Mouse (Mus musculus): Measurements from ENCODE around the gene Gm10447.

The Gm10447 gene

DNA sequence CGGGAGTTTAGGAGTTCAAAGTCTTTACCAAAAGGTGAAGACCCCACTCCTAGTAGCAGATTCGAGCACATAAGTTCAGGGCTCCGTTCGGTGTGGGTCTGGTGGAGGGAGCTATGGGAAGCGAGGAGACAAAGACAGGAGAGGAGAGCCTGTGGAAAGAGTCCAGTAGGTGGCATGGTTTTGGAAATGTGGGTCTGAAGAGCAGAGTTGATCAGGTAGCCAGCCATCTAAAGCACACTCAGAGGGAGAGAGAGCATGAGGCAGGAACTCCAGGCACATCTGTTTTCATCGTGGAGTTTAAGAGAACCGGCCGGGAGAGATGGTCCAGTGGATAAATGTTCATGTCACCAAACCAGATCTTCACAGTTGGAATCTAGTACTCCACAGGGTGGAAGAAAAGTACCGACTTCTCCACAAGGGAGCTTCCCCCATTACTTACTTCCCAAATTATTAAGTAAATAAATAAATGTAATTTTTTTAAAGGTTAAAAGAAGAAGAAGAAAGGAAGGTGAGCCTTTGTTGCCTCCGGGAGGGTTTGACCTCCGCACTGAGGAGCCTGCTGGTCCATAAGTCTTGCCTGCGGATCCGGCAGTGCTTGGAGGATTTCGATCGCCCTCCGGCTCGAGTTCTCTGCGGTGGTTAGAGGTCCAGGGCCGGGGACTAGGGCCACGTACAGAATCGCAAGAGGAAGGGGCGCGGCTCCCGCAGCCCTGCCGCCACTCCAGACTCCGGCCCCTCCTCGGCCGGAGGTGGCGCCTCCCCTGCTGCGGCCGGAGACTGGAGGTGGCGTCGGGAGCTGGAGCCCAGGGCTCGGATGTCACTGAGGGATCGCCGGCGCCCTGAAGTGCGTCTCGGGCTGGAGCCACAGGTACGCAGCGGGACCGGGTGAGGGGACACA is at the start of gene Gm10447, which contains the start of gene Shroom1:
Gene Gm10447 (minus strand): TSS at position 637 of the 898 bp plus-strand sequence.
Gene Shroom1 (plus strand): TSS at position 732 of the 898 bp plus-strand sequence.
- peak; percentile 68 for DNase-seq (ENCODE audit: extremely low spot score)

DNA sequence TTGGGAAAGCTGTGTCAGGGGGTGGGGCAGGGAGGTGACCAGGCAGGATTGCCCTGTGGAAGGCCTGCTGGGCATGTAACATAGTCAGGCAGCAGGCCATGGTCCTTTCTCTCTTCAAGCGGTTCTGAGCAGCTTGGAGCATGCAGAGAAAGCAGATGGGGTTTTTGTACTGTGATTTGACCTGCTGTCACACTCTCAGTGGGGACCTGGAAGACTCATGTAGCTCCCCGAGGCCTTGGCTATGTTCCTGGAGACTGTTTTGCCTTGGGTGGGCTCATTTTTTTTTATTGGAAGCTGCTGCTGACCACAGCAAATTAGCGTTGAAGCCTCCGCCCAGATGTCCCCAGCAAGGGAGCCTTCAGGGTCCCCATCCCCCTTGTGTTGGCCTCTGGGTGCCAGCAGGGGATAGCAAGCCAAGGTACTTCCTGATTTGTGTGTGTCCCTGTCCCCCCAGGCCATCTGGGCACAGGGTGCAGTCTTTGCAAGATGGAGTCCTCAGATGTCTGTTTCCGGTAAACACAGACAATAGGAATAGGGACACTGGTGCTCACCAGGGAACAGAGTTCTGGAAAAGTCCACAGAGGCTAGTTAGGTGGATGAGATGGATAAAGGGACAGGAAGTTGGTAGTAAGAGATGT is 48.2 kb upstream of the Gm10447 start:
- DNase-seq (ENCODE audit: extremely low spot score): no peak

DNA sequence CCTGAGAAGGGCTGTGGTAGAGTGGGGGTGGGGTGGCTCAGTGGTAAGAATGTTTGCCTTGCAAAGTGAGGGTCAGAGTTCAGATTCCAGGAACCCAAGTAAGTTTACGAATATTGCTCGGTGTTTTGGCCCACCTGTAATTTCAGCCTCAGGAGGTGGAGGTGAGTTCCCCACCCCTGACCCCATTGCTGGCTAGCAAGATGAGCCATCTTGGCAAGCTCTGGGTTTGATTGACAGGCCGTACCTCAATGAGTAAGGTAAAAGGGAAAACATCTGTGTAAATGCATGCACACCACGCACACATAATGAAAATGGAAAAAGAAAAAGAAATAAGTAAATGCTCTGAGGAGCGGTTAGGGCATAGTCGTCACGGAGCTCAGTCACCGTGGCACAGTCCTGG is 47.5 kb upstream of the Gm10447 start:
- no peak for DNase-seq (ENCODE audit: extremely low spot score)

DNA sequence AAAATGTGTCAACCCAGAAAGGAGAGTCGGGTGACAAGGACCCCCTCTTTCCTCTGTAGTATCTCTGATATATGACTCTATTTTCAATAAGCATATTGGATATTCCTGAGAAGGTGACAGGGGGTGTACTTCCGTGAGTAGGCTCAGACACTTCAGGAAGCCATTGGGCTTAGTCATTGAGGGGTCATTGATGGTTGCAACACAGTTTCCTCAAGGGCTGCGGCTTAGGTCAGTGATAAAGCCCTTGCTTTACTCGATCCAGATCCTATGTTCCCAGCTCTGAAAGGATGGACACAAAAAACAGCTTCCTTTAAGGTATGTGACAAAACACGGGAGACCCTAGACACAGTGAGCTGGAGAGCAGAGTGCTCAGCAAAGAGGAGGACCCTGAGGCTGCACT is 46.8 kb upstream of the Gm10447 start:
- DNase-seq (ENCODE audit: extremely low spot score): no peak

DNA sequence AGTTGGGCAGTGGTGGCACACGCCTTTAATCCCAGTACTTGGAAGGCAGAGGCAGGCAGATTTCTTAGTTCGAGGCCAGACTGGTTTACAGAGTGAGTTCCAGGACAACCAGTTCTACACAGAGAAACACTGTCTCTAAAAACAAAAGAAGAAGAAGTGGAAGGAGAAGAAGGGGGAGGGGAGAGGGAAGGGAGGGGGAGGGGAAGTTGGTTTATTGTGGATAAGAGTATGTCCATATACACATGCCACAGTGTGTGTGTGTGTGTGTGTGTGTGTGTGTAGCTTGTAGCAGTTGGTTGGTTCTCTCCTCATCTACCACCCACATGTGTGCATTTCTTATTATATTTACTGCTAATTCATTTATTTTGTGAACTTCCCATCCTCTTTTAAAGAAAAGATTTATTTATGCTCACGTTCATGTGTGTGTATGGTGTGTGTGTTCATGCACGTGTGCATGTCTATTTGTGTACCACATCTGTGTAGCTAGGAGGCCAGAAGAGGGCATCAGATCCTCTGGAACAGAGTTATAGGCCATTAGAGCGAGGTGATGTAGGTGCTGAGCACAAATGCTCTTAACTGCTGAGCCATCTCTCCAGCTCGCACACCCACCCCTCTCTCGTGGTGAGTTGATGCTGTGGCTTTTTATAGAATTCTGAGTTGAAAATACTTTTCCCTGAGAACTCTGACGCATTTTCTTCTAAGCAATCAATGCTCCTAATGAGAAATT is 45.3 kb upstream of the Gm10447 start:
- DNase-seq (ENCODE audit: extremely low spot score): no peak

DNA sequence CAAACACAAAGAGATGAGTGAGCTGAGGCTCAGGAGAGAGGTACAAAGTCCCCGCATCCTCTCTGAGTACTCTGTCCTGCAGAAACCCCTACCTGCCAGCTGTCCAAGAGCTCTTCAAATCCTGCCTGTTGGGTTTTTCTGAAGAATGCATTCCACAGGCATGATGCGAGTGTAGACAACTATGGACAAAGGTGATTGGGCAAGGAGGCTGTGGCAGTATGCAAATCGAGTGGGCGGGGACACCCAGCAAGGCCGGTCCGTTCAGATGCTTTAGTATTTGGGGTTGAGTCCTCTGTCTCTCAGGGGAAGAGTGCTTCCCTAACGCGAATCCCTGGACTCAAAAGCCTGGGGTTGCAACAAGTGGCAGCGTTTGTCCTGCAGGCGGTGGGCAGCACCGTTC is 43.7 kb upstream of the Gm10447 start:
- peak; percentile 32 for DNase-seq (ENCODE audit: extremely low spot score)

DNA sequence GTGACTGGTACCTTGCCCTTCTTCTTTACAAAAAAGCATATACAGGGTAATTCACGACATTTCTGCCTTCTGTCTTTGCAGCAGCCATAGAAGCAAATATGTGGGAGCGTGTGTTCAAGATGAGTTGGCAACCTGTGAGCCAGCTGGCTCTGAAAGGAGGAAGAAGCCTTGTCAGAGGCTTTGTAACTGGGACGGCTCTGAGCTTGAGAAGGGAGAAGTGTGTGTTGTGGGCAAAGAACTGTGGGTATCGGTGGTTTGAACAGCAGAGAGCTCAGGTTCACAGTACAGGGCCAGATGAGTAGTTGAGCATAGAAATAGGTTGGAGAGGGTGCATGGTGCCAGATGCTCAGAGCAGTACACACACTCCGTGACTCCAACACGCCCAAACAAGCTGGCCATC is 40.0 kb upstream of the Gm10447 start:
- no peak for DNase-seq (ENCODE audit: extremely low spot score)

DNA sequence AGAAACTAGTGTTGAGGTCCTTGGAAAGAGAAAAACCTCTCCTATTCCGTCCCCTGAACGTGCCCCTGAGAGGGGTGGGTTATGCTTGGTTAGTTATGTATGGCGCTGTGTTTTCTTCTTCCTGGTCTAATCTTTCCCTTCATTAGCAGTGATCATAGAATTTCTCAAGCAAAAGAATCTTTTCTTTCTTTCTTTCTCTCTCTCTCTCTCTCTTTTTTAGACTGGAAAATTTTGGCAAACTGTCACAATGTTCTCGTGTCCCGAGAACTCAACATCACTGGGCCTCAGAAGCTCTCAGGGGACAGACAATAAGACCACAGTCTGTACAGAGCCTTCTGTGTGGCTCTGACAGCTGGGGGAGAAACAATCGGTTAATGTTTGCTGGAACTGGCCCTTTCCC is 38.5 kb upstream of the Gm10447 start:
- DNase-seq (ENCODE audit: extremely low spot score): no peak

DNA sequence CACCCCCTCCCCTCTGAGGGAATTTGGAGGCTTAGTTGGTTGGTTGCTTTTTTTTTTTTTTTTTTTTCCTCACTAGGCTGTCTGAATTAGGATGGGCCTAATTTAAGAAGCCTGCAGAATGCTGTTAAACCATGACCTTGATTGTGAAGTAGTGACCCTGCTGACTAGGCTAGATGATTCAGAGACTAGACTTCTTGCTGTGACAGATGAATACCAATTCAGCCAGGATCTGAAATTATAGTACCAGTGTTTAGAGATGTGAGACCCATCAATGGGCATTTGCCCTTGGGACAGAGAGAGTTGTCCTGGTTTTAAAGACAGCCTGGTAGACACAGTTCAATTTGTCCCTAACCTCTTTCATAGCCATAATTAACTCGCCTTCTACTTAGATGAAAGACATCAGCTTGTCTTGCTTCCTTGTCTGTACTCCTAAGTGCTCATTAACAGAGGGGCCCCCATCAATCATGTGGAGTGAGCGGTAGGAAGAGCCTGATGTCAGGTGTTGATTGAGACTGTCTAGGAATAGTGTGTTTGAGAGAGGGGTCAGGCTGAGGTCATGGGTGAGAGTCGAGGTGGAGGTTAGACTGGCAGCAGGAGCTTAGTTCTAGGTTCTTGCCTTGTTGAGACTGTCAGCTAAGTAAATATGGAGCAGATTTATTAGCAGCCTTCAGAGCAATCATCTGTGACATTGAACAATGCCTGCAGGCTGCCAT is 36.5 kb upstream of the Gm10447 start:
- DNase-seq (ENCODE audit: extremely low spot score): peak; percentile 72

DNA sequence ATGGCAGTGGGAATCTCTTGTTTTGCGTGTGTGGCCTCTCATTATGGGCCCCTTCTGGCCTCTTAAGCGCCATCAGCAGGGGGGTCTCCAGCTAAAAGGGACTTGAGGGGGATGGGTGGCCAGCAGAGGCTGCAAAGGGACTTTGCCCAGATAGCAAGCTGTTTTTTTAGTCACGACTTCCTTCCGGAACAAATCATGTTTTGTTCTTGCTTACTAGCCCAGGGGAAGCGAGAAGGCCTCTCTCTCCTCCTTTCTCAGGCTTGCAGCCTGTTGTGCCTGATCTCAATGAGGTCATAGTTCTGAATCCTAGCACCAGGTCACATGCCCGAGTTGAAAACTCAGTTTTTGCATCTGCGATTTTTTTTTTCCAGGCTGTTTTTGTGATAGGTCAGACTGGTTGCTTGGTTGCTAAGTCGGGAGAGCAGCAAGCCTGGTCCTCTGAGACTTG is 35.1 kb upstream of the Gm10447 start:
- DNase-seq (ENCODE audit: extremely low spot score): peak; percentile 46

DNA sequence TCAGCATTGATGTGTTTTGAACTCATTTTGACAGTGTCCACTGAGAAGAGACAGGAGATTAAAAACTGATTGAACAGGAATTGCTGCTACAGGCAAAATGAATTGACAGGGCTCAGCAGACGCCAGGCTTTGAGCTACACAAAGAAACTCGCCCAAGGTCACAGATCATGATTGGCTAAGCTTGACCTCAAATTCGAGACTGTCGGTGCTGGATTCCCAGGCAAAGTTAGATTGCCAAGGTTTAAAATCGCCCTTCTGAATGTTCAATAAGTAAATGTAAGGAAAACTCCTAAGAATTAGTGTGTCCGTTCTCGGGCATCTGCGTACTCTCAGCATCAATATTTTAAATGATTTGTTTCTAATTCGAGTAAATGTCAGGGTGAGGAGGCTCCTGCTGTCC is 32.5 kb upstream of the Gm10447 start:
- no peak for DNase-seq (ENCODE audit: extremely low spot score)

DNA sequence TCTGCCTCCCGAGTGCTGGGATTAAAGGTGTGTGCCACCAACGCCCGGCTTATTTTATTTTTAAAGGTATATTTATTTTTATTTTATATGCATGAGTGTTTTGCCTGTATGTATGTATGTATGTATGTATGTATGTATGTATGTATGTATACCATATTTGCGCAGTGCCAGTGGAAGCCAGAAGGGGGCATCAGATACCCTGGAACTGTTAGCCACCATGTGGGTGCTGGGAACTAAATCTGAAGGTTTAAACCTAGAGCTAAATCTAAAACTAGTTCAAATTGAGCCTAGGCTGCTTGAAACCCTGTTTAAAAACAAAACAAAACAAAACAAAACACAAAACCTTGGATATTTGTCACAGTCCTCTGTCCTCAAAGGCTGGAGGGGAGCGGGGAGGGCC is 32.1 kb upstream of the Gm10447 start:
- no peak for DNase-seq (ENCODE audit: extremely low spot score)

DNA sequence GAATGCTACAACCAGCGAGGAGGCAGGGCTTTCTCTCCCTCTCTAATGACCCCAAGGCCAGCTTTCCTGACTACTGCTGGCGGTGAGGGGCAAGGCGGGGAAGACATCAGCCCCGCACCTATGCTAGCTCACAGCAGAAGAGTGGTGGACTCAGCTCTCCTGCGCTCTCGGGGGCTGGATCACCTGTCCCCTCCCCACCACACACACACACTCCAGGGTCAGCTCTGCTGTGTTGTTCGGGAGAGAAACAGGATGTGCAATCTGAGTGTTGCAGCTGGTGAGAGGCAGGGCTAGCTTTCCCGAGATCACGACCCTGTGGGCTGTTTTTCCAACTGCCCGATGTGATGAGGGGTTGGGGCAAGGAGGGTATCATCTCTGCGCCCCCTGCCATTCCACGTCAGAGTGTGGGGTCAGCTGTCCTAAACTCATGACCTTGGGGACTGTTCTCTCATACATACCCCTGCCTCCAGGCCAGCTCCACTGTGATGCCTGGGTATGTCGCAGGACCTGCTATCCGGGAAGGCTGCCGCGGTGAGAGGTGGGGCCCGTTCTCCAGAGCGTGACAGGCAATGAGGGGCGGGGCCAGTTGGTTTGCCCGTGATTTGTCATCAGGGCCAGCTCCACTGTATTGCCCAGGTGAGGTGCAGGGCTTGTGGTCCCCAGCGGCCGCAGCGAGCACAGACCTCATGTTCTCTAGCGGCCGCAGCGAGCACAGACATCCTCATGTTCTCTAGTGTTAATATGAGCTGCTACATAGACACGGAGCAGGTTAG is 30.1 kb upstream of the Gm10447 start:
- DNase-seq (ENCODE audit: extremely low spot score): no peak

DNA sequence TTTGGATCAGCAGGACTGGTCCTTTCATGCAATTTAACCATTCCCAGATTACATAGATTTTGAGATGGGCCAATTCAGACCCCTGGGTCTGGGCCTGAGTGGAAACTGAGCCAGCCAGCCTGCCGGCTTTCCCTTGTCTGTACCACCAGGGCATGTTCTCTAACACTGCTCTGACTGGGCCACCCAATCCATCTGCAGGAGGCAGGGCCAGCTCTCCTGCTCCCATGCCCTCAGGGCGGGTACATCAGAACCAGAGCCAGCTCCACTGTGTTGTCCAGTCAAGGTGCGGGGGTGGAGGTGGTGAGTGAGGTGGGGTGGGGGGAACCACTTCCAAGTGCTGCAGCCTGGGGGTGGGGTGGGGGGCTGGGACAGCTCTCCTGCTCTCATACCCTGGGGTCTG is 29.4 kb upstream of the Gm10447 start:
- no peak for DNase-seq (ENCODE audit: extremely low spot score)

DNA sequence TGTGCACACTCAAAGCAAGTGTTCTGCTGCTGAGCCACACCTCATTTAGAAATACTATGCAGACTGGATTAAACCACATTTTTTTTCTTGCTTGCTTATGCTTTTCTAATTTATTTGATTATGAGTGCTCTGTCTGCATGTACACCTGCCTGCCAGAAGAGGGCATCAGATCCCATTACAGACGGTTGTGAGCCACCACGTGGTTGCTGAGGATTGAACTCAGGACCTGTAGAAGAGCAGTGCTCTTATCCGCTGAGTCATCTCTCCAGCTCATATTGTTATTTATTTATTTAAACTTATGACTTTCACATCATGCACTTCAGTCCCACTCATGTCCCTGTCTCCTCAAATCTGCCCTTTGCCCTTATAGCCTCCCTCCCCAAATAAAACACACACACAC is 28.8 kb upstream of the Gm10447 start:
- no peak for DNase-seq (ENCODE audit: extremely low spot score)

DNA sequence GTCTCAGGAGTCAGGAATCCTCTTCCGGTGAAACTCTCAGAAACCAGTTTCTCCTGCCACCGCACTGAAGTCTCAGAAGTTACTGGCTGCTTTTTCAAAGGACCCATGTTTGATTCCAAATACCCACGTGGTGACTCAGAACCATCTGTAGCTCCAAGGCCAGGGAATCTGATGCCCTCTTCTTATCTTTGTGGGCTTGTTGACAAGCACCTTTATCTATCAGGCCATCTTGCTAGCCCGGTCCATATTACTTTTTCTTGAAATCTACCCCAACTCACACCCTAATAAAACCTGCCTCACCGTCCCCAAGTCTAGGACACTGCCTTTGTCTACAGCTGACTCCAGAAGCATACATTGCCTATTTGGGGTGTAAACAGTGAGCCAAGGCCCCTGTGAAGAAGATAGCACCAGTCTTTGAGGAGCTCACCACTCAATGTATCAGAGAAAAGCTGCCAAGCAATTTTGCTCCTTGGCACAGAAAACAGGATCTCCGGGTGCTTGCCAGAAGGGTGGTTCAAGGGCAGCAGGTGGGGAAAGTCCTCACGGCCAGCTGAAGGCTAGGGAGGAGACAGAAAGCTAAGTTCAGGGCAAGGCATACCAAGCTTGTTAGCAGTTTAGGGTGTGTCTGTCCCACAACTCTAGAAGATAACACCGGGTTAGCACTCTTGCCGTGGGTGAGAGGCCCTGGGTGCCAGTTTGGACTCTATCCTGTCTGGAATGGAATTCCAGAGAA is 26.4 kb upstream of the Gm10447 start:
- DNase-seq (ENCODE audit: extremely low spot score): no peak

DNA sequence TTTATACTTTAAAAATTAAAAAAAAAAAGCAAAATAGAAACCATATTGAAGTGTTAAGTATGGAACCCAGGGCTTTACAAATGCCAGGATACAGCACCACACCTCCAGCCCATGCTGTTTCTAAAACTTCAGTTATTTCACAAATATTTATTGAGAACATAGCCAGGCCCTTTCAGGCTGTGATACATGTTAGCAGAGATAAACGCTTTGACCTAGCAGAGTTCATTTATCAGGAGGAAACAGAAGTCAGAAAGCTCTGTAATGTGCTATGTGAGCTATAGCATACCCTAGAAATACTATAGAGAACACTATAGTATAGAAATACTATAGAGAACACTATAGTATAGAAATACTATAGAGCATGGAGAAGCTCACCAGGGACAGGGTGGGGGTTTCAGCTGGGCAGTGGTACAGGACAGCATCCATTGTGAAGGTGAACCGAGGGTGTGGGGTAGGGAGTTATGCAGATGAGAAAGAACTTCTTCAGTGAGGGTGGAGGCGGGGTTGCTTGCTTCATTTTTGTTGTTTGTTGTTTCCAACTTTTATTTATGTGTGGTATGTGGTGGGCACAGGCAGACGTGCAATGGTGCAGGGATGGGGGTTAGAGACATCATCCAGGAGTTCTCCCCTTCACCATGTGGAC is 24.3 kb upstream of the Gm10447 start:
- no peak for DNase-seq (ENCODE audit: extremely low spot score)

DNA sequence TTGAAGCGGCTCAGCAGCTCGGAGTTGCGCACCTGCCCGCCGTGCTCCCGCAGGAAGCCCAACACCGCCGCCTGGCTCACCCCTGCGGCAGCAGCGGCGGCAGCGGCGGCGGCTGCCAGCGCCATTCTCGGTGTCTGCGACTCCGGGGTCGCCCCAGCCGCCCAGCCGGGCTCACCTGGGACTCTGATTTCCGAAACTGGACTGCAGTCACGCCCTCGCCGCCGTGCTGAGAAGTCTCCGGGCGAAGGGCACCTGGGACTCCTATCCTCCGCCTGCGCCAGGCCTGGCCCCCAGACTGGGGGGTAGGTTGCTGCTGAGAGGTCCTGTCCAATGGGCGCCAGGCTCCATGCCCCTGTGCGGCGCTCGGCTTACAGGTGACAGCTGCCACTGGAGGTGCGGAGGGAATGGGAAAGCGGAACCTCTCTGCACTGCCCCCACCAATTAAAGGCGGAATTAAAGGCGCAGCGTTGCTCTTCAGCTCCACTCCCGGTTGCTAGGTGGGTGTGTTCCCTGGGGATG is 22.9 kb upstream of the Gm10447 start, which contains the start of the genes Gm9945 and Sowaha:
Gene Gm9945 (plus strand): TSS at position 384 of the 519 bp plus-strand sequence.
Gene Sowaha (minus strand): TSS at position 492 of the 519 bp plus-strand sequence.
- DNase-seq (ENCODE audit: extremely low spot score): no peak

DNA sequence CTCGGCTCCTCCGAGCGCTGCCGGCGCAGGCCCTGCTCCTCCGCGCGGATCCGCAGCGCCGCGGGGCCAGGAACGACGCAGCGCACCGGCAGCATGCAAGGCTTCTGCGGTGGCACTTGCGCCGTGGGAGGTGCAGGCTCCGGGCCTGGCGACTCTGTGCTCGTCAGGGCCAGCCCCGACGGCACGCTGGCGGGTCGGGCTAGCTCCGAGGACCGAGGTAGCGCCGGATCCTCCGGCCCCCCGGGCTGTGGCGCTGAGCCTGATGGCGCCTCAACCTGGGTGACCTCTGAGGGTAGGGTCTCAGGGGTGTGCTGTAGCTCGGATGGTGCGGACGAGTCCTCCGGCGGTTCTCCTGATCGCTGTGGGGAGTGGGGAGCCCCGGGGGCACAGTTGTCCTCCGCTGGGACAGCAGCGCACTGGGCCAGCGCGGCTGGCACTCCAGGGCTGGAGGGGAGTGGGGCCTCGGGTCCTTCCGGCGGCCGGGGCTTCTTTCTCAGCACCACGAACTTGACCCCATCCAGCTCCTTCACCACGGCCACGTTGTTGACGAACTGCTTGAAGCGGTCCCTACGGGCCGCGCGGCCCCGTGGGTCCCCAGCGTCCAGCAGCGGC is 22.4 kb upstream of the Gm10447 start:
- no peak for DNase-seq (ENCODE audit: extremely low spot score)
